Mouse (Mus musculus): ENCODE measurements around the gene Hpse2. TPM values are rescaled to one million over a fixed set of nuclear protein-coding genes. Genes with fewer than 3 reads are reported as not detected.

Hpse2 gene
- polyA plus RNA-seq, 2 experiments: 4.0 to 5.6 TPM

GRCm38 (mm10) chr19:42737753-42738152 lies 650.4 kb downstream of the Hpse2 start:
- WGBS: 60% methylated on average over 9 of the region's 9 CpGs
- TF ChIP-seq POLR2A (IDR thresholded peaks at IDR 0.05; ENCODE audit: borderline replicate concordance, extremely low read depth, insufficient read depth, insufficient read length): no peak
- H3K4me3 ChIP-seq (replicated peaks; ENCODE audit: low read length): no peak overlapping the region
- H3K27ac ChIP-seq (replicated peaks; ENCODE audit: low read depth, low read length): no peak overlapping the region
- ATAC-seq (ENCODE audit: low FRiP score, low read depth) (no peak), DNase-seq (ENCODE audit: low spot score) (no peak)
- H3K9me3 ChIP-seq (ENCODE audit: control insufficient read depth, low read length): no peaks in the 10 kb centered on the region
- H3K4me2 ChIP-seq (replicated peaks; ENCODE audit: low read depth, low read length, severe bottlenecking): no peak overlapping the region
- no peak overlapping the region for H3K9ac ChIP-seq (ENCODE audit: low read depth, low read length, severe bottlenecking)
- no peaks in the 10 kb centered on the region for H3K27me3 ChIP-seq (ENCODE audit: control insufficient read depth, insufficient read depth, low read length)
- H3K36me3 ChIP-seq (ENCODE audit: control insufficient read depth, insufficient read depth, low read length): no peaks in the 10 kb centered on the region
- peaks cover 16% of the 10 kb centered on the region for H3K4me1 ChIP-seq (ENCODE audit: control insufficient read depth, insufficient read depth, low read length)

Other genes with a start within 250 kb of the Hpse2 start
- gene Cnnm1, start 52.1 kb upstream of the Hpse2 start, polyA plus RNA-seq (2012; rRNA removed): 3.3 and 4.3 TPM in 2 replicates
- gene Cnnm1, start 52.1 kb upstream of the Hpse2 start, polyA plus RNA-seq (2014; fragmentation: Nextera tagmentation; extraction: Ambion mirVana): 1.3 and 1.7 TPM in 2 replicates
- 21.9 and 24.5 TPM in 2 replicates for gene Got1, start 136.2 kb upstream of the Hpse2 start, polyA plus RNA-seq (2012; rRNA removed)
- 20.3 and 21.1 TPM in 2 replicates for gene Got1, start 136.2 kb upstream of the Hpse2 start, polyA plus RNA-seq (2014; fragmentation: Nextera tagmentation; extraction: Ambion mirVana)
- 0.05 TPM in 1 of 2 replicates, not detected in the other for gene Nkx2-3, start 224.0 kb upstream of the Hpse2 start, polyA plus RNA-seq (2012; rRNA removed)
- gene Nkx2-3, start 224.0 kb upstream of the Hpse2 start, polyA plus RNA-seq (2014; fragmentation: Nextera tagmentation; extraction: Ambion mirVana): not detected in 2 replicates

Measured in limb, embryonic 14.5 days (tissue).